Mouse (Mus musculus) lung, postnatal 14 days (tissue): ENCODE results near the gene 5730596B20Rik.

Source experiments
- DNase-seq: peaks from one replicate; pipeline ENCODE4 v3.0.0; 2021

Gene 5730596B20Rik

DNA sequence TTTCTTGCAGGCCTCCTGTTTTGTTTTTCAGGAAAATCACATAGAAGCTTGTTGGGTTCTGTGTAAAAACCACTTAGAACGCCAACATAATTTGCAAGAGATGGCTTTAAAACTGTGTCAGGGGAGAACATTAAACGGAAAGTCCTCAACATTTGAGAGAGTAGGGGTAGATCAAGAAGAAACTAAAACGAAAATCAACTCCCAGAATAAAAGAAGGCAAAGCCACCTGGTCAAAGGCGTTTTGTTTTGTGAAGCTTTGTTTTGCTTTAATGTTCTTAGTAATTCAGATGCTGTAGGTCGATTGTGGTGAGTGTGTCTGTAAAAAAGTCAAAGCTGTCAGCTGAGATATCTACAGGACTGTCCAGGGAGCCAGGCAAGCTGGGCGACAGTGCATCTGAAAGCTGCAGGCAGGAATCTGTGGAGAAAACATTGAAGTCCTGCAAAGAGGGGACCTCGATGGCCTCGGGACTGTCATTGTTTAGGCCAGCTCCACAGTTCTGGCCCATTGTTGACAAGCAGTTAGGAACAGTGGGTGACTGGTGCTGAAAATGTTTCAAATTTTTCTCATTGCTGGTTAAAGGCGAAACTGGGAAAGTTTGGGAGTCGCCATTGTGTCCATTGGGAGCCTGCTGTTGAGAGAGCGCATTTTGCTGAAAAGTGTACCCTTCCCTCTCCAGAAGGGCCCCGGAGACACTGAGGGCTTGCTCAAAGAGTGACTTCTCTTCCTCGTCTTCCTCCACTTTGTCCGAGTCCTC lies 14.5 kb upstream of the 5730596B20Rik start:
- no peak for DNase-seq

DNA sequence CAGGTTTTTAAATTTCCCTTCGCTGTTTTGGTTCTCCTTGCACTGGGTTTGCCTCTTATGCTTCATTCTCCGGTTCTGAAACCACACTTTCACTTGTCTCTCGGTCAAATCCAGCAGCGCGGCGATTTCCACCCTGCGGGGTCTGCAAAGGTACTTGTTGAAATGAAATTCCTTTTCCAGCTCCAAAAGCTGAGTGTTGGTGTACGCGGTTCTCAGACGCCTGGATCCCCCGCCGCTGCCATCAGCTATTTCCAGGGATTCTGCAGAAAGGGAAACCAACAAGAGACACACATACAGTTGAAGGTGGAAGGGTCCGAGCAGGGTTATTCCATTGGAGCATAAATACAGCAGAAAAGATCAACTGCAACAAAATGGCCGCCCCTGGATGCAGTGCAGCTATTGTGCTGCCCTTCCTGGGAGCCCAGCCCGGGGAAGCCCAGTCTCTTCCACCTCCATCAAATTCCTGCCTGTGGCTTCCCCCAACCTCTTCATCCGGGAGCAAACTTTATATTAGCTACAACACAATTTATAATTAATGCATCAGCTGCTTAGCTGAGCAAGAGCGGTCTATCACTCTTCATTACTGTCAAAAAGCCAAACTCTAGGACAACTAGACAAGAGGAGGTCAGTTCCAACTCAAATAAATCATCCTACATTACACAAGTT lies 13.8 kb upstream of the 5730596B20Rik start:
- no peak for DNase-seq

GRCm38 (mm10) chr6:52164051-52164625 lies 13.2 kb upstream of the 5730596B20Rik start:
- DNase-seq: peak; percentile 38

GRCm38 (mm10) chr6:52164626-52165440 lies 12.5 kb upstream of the 5730596B20Rik start, which contains the start of gene Hoxa2:
Gene Hoxa2, minus strand, starts transcription at chr6:52164831.
- DNase-seq: no peak

DNA sequence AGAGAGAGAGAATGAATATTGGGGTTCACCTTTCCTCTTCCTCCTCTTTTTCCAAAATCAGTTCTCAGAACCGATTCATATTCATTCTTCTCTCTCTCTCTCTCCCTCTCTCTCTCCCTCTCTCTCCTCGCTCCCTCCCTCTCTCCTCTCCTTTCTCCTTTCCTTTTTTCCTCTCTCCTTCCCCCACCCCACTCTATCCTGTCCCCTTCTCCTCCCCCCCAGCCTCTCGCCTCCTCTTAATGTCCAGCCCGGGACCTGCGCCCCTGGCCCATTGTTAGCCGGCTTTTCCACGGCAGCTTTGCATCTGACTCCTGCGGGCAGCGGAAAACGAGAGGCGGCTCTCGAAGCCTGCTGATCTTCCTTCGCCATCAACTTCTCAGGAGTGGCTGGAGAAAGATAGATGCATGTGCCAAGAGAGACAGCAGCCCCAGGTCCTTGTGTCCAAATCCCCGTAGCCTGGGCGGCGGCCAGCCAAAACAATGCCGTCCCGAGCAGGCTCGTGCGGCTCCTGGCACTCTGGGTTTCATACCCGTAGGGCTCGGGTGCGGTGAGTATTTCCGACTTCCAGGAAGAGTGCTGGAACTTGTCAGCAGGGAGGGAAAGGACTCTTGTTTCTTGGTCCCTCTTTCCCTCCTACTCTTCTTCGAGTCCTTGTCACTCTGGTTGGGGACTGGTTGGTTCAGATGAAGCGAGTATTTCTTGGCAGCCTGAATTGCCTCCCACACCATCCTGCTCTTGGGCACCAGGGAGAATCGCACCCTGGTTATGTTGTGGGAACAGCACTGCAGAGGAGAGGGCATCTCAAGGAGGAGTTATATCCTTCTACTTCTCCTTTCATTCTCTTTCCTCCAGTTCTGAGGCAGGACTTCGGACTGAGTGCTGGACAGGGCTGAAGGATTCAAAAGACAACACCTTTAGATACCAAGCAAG lies 11.6 kb upstream of the 5730596B20Rik start:
- no peak for DNase-seq

GRCm38 (mm10) chr6:52166431-52167077 lies 10.7 kb upstream of the 5730596B20Rik start:
- DNase-seq: no peak

GRCm38 (mm10) chr6:52167176-52167575 lies 10.1 kb upstream of the 5730596B20Rik start:
- DNase-seq: no peak

DNA sequence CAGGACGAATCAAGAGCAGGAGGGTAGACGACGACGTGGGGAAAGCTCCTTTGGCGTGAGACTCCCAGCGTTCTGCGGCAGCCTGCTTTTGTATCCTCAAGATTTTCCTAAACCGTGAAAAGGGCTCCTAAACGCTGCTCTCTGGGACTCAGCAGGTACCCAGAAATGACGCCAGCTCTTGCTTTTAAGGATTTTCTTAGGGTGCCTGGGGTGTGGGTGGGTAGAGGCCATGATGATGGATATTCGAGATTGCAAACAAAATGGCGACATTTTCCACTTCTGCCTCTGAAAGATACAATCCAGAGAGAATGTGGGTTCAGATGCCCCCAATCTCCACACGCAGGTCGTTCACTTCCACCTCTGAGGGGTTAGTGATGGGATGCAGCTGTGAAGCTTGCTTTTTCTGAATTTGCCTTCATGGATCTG lies 9.5 kb upstream of the 5730596B20Rik start:
- DNase-seq: no peak

- DNase-seq: no peak
Observed at GRCm38 (mm10) chr6:52168191-52169055, 8.9 kb upstream of the 5730596B20Rik start.

DNA sequence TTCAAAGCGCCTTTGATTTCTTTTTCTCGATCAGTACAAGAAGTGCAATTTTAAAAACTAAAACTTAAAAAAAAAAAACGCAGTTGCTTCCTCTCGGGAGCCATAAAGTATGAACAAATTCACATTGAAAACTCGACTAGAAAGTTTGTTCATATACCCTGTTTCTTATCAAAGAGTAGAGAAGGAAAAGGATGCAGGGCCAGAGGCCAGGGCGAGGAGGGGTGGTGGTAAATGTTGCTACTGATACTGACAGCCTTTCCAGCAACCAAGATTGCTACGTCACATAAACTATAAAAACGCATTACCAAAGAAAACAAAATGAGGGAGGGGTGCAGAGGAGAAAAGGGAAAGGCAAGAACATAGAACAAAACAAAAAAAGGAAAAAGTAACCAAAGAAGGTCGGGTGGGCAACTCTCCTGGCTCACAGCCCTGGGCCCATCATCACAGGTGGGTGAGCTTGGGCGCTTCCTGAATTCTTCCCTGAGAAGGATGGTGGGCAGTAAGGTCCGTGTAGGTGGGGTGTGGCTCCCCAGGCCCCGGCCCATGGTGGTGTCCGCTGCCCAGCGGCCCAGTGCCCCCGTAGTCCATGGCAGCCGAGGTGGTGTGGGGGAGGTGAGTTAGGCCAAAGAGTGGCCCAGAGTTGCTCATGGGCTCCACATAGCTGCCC lies 7.7 kb upstream of the 5730596B20Rik start:
- no peak for DNase-seq

DNA sequence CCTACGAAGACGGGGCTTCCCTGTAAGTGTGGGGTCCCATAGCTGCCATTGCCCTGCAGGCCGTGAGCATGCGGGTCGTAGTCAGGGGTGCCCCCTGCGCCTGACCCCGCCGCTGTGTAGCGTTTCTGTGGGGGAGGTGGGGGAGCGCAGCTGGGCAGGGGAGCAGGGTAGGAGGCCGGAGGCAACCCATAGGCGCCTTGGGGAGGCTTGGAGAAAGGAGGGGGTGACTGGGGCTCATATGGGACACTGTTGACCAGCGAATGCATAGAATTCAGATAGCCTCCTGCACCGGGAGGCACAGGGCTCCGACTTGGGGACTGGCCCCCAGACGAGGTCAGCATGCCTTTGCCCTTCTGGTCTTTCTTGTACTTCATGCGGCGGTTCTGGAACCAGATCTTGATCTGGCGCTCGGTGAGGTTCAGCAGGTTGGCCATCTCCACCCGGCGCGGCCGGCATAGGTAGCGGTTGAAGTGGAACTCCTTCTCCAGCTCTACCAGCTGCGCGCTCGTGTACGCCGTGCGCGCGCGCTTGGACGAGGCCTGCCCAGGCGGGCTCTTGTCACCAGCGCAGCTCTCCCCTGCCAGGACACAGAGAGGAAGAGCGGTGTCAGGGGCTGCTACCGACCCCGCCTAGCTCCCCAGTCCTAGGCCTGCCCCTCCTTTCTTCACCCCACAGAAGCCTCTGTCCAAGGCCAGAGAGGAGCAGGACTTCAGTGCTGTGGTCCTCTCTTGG lies 7.0 kb upstream of the 5730596B20Rik start:
- DNase-seq: no peak

- no peak for DNase-seq
Observed at GRCm38 (mm10) chr6:52170898-52171223, 6.4 kb upstream of the 5730596B20Rik start.

DNA sequence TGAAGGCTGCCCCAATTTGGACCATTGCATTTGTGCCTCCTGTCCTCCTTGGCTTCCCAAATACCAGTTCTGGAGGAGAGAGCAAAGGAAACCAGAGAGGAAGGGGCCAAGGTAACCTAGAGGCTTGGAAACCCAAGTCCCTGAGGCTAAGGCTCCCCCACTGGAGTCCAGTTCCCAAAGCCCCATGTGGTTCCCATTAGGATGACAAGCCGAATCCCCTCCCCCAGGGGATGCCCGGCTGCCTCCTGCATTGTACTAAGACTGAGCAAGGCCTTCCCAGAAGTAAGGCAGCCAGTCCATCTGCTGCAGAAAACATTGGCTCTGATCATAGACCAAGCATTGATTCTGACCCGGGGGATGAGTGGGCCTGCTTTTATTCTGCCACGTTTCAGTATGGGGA lies 6.0 kb upstream of the 5730596B20Rik start:
- no peak for DNase-seq

DNA sequence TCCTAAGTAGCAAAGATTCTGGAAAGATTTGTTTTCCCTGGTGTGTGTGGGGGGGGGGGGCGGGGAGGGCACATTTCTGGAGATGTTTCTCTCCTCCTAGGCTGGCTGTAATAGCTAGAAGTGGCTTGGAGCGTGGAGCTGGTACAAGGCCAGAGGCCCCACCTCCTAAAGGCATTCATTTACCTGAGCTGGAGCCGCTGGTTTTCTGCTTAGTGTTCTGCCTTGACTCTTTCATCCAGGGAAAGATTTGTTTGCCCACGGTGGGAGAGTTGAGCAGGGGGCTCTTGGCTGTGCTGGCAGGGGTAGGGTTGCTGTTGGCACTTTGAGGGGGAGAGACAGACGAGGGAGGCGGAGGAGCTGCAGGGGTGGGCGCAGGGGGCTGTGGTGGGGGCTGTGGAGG lies 5.4 kb upstream of the 5730596B20Rik start:
- DNase-seq: no peak

- peak; percentile 93 for DNase-seq
Observed at GRCm38 (mm10) chr6:52172501-52172900, 4.8 kb upstream of the 5730596B20Rik start.

GRCm38 (mm10) chr6:52173648-52174047 lies 3.6 kb upstream of the 5730596B20Rik start:
- no peak for DNase-seq

DNA sequence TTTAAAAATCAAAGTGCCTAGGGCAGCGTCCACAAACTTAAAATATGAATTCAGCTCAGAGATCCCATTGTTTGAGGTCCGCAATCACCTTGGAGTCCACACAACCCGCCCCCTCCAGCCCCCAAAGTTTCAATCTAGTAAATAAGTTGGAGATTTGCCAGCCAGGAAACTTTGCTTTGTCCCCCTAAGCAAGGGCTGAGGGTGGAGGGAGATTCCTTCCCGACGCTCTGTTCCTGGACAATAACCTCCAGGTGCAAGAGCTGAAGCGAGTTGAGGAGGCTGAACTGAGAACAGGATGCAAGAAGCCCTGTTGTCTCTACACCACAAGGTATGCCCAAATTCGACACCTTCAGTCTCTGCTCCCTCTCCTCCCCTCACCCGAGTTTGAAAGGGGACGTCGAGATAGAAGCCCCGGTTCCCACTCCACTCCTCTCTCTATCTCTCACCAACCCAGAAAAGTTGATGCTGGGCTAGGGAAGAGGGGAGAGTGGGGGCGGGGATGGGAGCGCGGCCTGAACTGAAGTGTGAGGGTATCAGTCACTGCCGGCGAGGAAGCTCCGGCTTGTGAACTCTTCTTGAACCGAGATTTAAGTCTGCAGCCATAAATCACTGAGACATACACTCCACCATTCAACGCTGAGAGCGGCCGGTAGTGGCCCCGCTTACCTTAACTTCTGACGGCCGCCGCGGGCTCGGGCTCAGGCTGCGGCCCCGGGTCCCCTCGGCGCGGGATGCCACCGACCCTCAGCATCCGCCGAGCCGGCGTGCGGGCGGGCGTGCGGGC lies 2.1 kb upstream of the 5730596B20Rik start:
- DNase-seq: no peak

GRCm38 (mm10) chr6:52175864-52176263 lies 1.4 kb upstream of the 5730596B20Rik start:
- peak; percentile 75 for DNase-seq
